In the genomic region with DNA sequence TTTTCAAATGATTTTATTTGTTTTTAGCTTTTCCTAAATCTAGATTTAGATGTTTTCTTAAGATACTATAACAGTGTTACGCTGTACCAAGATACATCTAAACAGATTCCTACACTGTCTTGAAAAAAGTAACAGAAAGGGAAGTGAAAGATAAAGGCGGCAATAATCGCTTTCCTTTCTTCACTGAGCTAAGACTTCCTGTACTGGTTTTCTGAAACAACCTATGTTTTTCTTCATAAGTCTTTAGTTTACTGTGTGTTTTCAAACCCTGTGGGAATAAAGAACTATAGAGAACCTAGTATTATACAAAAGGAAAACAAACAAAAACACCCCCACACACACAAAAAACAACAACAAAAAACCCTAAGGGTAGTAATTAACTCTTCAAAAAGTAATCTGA, we compare ENCODE assay signal across 20 mouse cellular contexts. TPM values are rescaled to one million over a fixed set of nuclear protein-coding genes. Genes with fewer than 3 reads are reported as not detected.
DNase-seq lines count a peak whose midpoint lies in the region; ATAC-seq and TF ChIP-seq lines count a peak whose summit lies in the region.
"Had no signal": no experiment of that assay in that cellular context is flagged by ENCODE, and none has a peak within 500 bp of the region (broad histone marks: within the 10 kb centered on the region; RNA-seq: fewer than 3 reads in every experiment).

No protein-coding gene starts in this region.

- WGBS in liver, embryonic 12.5 days (ENCODE audit: insufficient replicate concordance), result 39% methylated on average over 3 of the region's 3 CpGs

- TF ChIP-seq CTCF in bone marrow macrophage, adult 2 months (IDR thresholded peaks at IDR 0.05; ENCODE audit: low read depth, low read length), result no peak

- H3K4me2 ChIP-seq in liver, embryonic 12.5 days, result peak overlapping the region; percentile 20; the same call in 1 of the 2 replicates
- H3K4me2 ChIP-seq: heart, embryonic 12.5 days; hindbrain, embryonic 14.5 days; limb, embryonic 12.5 days; neural tube, embryonic 13.5 days had no signal

- no peak for ATAC-seq in liver, embryonic 12.5 days
- peak; percentile 24; the same call in 1 of the 2 replicates for ATAC-seq in megakaryocyte progenitor cell, adult 5-6 weeks (replicated peaks; ENCODE audit: poor library complexity)
- ATAC-seq in cerebellum, adult (ENCODE audit: insufficient number of reproducible peaks, low FRiP score, low TSS enrichment), result no peak
- ATAC-seq: intestine, embryonic 16.5 days; Patski had no signal

- peaks cover 78% of the 10 kb centered on the region for H3K4me1 ChIP-seq in liver, embryonic 12.5 days
- peaks cover 56% of the 10 kb centered on the region for H3K4me1 ChIP-seq in bone marrow macrophage, adult 2 months (ENCODE audit: control insufficient read depth, insufficient read depth, low read length)
- H3K4me1 ChIP-seq: embryonic facial prominence, embryonic 10.5 days; limb, embryonic 12.5 days; midbrain, embryonic 10.5 days; neural tube, embryonic 13.5 days had no signal

- no peaks in the 10 kb centered on the region for H3K9me3 ChIP-seq in liver, embryonic 12.5 days (replicated peaks)
- H3K9me3 ChIP-seq: embryonic facial prominence, embryonic 10.5 days; heart, embryonic 12.5 days; limb, embryonic 12.5 days; midbrain, embryonic 10.5 days; neural tube, embryonic 13.5 days had no signal

- H3K9ac ChIP-seq in liver, embryonic 12.5 days, result no peak overlapping the region
- H3K9ac ChIP-seq: heart, embryonic 12.5 days; hindbrain, embryonic 14.5 days; limb, embryonic 12.5 days; neural tube, embryonic 13.5 days had no signal

- H3K27ac ChIP-seq in liver, embryonic 12.5 days, result no peak overlapping the region
- H3K27ac ChIP-seq in bone marrow macrophage, adult 2 months (ENCODE audit: insufficient read depth, low read depth, low read length), result peak overlapping the region; percentile 76
- H3K27ac ChIP-seq: embryonic facial prominence, embryonic 10.5 days; hindbrain, embryonic 14.5 days; limb, embryonic 12.5 days; midbrain, embryonic 10.5 days; neural tube, embryonic 13.5 days had no signal

- TF ChIP-seq POLR2A in bone marrow macrophage, adult 2 months (IDR thresholded peaks at IDR 0.05; ENCODE audit: borderline replicate concordance, low read depth, low read length), result no peak

- no peak for DNase-seq in liver
- DNase-seq in CD4-positive, CD25-positive, alpha-beta regulatory T cell, adult 2 months (ENCODE audit: low read depth, low spot score), result peak; percentile 46
- DNase-seq in lung, adult 18-20 months, result no peak
- no peak for DNase-seq in ovary, adult 18-20 months (ENCODE audit: low spot score)
- DNase-seq: adrenal gland, postnatal 10 days; cerebellum, adult 2 months; heart, postnatal 14 days; kidney, postnatal 4 days had no signal

- no peaks in the 10 kb centered on the region for H3K27me3 ChIP-seq in liver, embryonic 12.5 days (replicated peaks)
- H3K27me3 ChIP-seq: heart, embryonic 12.5 days; limb, embryonic 12.5 days; neural tube, embryonic 13.5 days; Patski had no signal

- no peak overlapping the region for H3K4me3 ChIP-seq in liver, embryonic 12.5 days
- H3K4me3 ChIP-seq in bone marrow macrophage, adult 2 months (ENCODE audit: insufficient read depth, low read length), result no peak overlapping the region
- H3K4me3 ChIP-seq: embryonic facial prominence, embryonic 10.5 days; heart, embryonic 12.5 days; limb, embryonic 12.5 days; midbrain, embryonic 10.5 days; neural tube, embryonic 13.5 days had no signal

- peaks cover 70% of the 10 kb centered on the region for H3K36me3 ChIP-seq in liver, embryonic 12.5 days
- H3K36me3 ChIP-seq: neural tube, embryonic 13.5 days had no signal

RNA-seq across cellular contexts. Expression of gene Crlf3, which starts 8.4 kb away (rescaled TPM):
- 109 and 111 TPM in 2 replicates for polyA plus RNA-seq in liver, embryonic 12.5 days (2016; fragmentation: Nextera tagmentation; extraction: Ambion mirVana)
- polyA plus RNA-seq in bone marrow macrophage, adult 2 months (2012; ENCODE audit: insufficient read depth, insufficient read length, missing spikeins), result 81.6 and 84.6 TPM in 2 replicates
- total RNA-seq in megakaryocyte progenitor cell, adult 5-6 weeks (2015), result 65.2 and 69.4 TPM in 2 replicates
- 87.4 and 95.7 TPM in 2 replicates for total RNA-seq in megakaryocyte progenitor cell, adult 5-6 weeks (2017)

RNA-seq across cellular contexts. Expression of gene Atad5, which starts 16.8 kb away (rescaled TPM):
- 15.0 and 15.9 TPM in 2 replicates for polyA plus RNA-seq in liver, embryonic 12.5 days (2016; fragmentation: Nextera tagmentation; extraction: Ambion mirVana)
- polyA plus RNA-seq in bone marrow macrophage, adult 2 months (2012; ENCODE audit: insufficient read depth, insufficient read length, missing spikeins), result 6.6 and 6.7 TPM in 2 replicates
- 37.0 and 42.8 TPM in 2 replicates for total RNA-seq in megakaryocyte progenitor cell, adult 5-6 weeks (2015)
- 28.2 and 42.1 TPM in 2 replicates for total RNA-seq in megakaryocyte progenitor cell, adult 5-6 weeks (2017)
